Mouse (Mus musculus) forebrain, embryonic 15.5 days (tissue): ENCODE results near the gene Ndufa7. TPM values are rescaled to one million over a fixed set of nuclear protein-coding genes. Genes with fewer than 3 reads are reported as not detected.

Experiments used
- microRNA-seq: library from miRNA; unstranded; fragments of <30 nt; microRNA quantifications from one replicate; pipeline ENCODE4, GENCODE M21; 2016
- polyA plus RNA-seq: library from polyadenylated mRNA; unstranded; fragments of >200 nt; fragmentation: Nextera tagmentation; extraction: Ambion mirVana; gene quantifications from 2 replicates; pipeline ENCODE4 v1.2.1, GENCODE M21; 2015

Ndufa7 gene
- polyA plus RNA-seq, 1 experiment from 2014 or later = 417 TPM

Small RNA genes within 50 kb of the gene (microRNA-seq; reads per million reads assigned to microRNA genes)
- gene Gm27740 = not detected

Other genes starting within 250 kb of the Ndufa7 start
- gene Zfp414, start 195.5 kb upstream of the Ndufa7 start, polyA plus RNA-seq = 58.9 and 59.3 TPM in 2 replicates
- gene Pram1, start 186.5 kb upstream of the Ndufa7 start, polyA plus RNA-seq = 0.41 and 0.46 TPM in 2 replicates
- 246 and 265 TPM in 2 replicates for gene Hnrnpm, start 137.7 kb upstream of the Ndufa7 start, polyA plus RNA-seq
- 71.8 and 72.8 TPM in 2 replicates for gene March2, start 105.9 kb upstream of the Ndufa7 start, polyA plus RNA-seq
- gene Rab11b, start 64.0 kb upstream of the Ndufa7 start, polyA plus RNA-seq = 452 and 485 TPM in 2 replicates
- gene Angptl4, start 42.7 kb upstream of the Ndufa7 start, polyA plus RNA-seq = 12.8 and 14.0 TPM in 2 replicates
- gene Kank3, start 14.1 kb upstream of the Ndufa7 start, polyA plus RNA-seq = 41.4 and 42.5 TPM in 2 replicates
- 612 and 676 TPM in 2 replicates for gene Rps28, start within 50 bp of the Ndufa7 start, polyA plus RNA-seq
- 60.7 and 63.5 TPM in 2 replicates for gene Cd320, start 18.5 kb downstream of the Ndufa7 start, polyA plus RNA-seq
- not detected in 2 replicates for gene Gm7029, start 49.3 kb downstream of the Ndufa7 start, polyA plus RNA-seq
- gene Kifc1, start 66.1 kb downstream of the Ndufa7 start, polyA plus RNA-seq = 3.3 and 4.3 TPM in 2 replicates
- 0.32 and 0.80 TPM in 2 replicates for gene Platr17, start 80.6 kb downstream of the Ndufa7 start, polyA plus RNA-seq
- gene Daxx, start 84.8 kb downstream of the Ndufa7 start, polyA plus RNA-seq = 61.5 and 63.5 TPM in 2 replicates
- gene Tapbp, start 91.3 kb downstream of the Ndufa7 start, polyA plus RNA-seq = 18.2 and 18.4 TPM in 2 replicates
- gene Zbtb22, start 91.3 kb downstream of the Ndufa7 start, polyA plus RNA-seq = 18.7 and 19.5 TPM in 2 replicates
- 46.6 and 47.2 TPM in 2 replicates for gene Rgl2, start 105.0 kb downstream of the Ndufa7 start, polyA plus RNA-seq
- gene Pfdn6, start 115.8 kb downstream of the Ndufa7 start, polyA plus RNA-seq = 198 and 212 TPM in 2 replicates
- 31.0 and 33.4 TPM in 2 replicates for gene Wdr46, start 116.1 kb downstream of the Ndufa7 start, polyA plus RNA-seq
- 10.1 and 10.4 TPM in 2 replicates for gene B3galt4, start 126.9 kb downstream of the Ndufa7 start, polyA plus RNA-seq
- gene Vps52, start 131.2 kb downstream of the Ndufa7 start, polyA plus RNA-seq = 75.8 and 79.7 TPM in 2 replicates
- gene Rps18, start 131.4 kb downstream of the Ndufa7 start, polyA plus RNA-seq = 864 and 971 TPM in 2 replicates
- 8.1 and 13.0 TPM in 2 replicates for gene H2-K1, start 175.8 kb downstream of the Ndufa7 start, polyA plus RNA-seq
- 21.9 and 22.9 TPM in 2 replicates for gene Ring1, start 200.1 kb downstream of the Ndufa7 start, polyA plus RNA-seq
- gene H2-Ke6, start 203.5 kb downstream of the Ndufa7 start, polyA plus RNA-seq = 64.4 and 74.3 TPM in 2 replicates
- 148 and 156 TPM in 2 replicates for gene Slc39a7, start 207.1 kb downstream of the Ndufa7 start, polyA plus RNA-seq
- gene Rxrb, start 207.2 kb downstream of the Ndufa7 start, polyA plus RNA-seq = 58.2 and 64.5 TPM in 2 replicates
- 2.0 and 2.1 TPM in 2 replicates for gene Col11a2, start 214.9 kb downstream of the Ndufa7 start, polyA plus RNA-seq